Mouse (Mus musculus): Measurements from ENCODE around the gene Itgb4.

GRCm38 (mm10) chr11:115948316-115948715, 26.2 kb upstream of the Itgb4 start:
- TF ChIP-seq CTCF (IDR thresholded peaks at IDR 0.05; ENCODE audit: low read depth) (no peak), EP300 (IDR thresholded peaks at IDR 0.05; ENCODE audit: low read depth) (no peak)
